Mouse (Mus musculus) cerebellum, adult (tissue): ENCODE measurements around the gene Emc9.

Source experiments
- ATAC-seq: cut with Nextera tagmentation; 2 replicates; pipeline ENCODE4 v1.9.2; 2017; ENCODE audit warnings: mild to moderate bottlenecking, moderate library complexity, mixed read lengths; ENCODE audit not compliant: insufficient number of reproducible peaks, low FRiP score, low TSS enrichment

The Emc9 gene

DNA sequence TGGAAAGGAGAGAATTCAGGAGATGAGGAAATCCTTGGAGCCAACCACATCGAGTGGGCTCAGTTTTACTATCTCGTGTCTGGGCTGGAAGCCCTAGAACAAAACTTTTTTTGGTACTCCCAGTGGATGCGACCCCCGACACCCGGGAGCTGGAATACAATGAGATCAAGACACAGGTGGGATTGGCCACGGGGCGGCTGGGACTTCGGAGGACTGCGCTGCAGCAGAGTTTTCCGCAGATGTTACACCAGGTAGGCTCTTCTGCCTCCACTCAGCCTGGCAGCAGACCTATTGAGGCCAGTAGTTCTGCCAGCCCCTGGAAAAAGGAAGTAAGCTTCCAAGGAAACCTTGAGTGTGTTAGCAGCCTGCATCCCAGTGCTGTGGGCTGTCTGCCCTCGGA is 21.9 kb downstream of the Emc9 start:
- ATAC-seq, result no peak

DNA sequence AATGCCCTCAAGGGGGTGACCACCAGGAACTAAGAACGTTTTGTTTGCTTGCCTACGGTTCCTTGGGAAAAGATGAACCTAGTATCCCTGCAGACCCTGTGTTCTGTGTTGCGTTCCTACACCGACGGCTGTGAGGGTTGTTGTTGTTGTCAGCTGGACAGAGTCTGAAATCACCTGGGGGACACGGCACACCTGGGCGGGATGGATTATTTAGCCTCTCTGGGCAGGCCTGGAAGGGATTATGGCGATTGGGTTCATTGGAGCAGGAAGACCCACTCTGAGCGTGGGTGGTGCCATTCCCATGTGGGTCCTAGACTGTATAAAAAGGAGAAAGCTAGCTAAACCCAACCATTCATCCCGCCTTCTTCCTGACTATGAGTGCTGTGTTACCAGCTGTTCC is 23.2 kb downstream of the Emc9 start:
- ATAC-seq, result no peak

GRCm38 (mm10) chr14:55560202-55561073 is 24.7 kb downstream of the Emc9 start, which contains the start of gene A730061H03Rik:
A730061H03Rik (minus strand) TSS chr14:55560406.
- peak; percentile 90 for ATAC-seq

- peak; percentile 77 for ATAC-seq
Observed at GRCm38 (mm10) chr14:55559799-55560201, 25.3 kb downstream of the Emc9 start, which contains the start of gene Dcaf11. Dcaf11 (plus strand) TSS chr14:55560006.

- ATAC-seq, result no peak
Observed at GRCm38 (mm10) chr14:55558740-55559448, 26.2 kb downstream of the Emc9 start.

GRCm38 (mm10) chr14:55557587-55557986 is 27.5 kb downstream of the Emc9 start:
- ATAC-seq, result no peak

GRCm38 (mm10) chr14:55557003-55557402 is 28.1 kb downstream of the Emc9 start:
- ATAC-seq, result no peak

DNA sequence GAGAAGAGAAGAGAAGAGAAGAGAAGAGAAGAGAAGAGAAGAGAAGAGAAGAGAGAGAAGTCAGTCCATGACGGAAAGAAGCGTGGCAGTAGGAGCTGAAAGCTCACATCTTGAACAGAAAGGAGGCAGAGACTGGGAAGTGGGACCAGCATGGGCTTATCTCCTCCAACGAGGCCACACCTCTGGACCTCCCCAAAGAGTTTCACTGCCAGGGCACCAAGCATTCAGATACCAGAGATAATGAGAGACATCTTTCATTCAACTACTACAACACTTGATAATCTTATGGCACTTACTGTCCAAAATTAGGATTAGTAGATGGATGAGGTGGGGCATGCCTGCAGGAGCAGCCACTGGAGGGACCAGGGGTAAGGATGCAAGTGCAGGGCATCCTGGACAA is 29.3 kb downstream of the Emc9 start:
- no peak for ATAC-seq

DNA sequence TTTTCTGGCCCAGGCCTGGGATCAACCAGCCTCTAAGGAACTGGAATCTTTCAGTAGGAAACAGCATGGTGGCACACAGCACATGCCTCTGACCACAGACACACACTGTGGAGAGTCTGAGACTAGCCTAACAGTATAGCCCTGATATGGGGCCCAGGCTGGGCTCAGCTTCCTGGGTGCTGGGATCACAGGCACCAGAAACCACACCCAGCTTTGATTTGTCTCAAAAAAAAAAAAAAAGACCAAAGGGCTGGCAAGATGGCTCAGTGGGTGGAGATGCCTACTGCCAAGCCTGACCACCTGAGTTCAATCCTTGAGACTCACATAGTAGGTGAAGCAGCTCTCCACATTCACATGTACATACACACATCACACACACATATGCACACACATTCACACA is 30.5 kb downstream of the Emc9 start:
- no peak for ATAC-seq

GRCm38 (mm10) chr14:55551794-55552193 is 33.3 kb downstream of the Emc9 start:
- ATAC-seq, result no peak

- ATAC-seq, result no peak
Observed at GRCm38 (mm10) chr14:55551347-55551746, 33.8 kb downstream of the Emc9 start.

DNA sequence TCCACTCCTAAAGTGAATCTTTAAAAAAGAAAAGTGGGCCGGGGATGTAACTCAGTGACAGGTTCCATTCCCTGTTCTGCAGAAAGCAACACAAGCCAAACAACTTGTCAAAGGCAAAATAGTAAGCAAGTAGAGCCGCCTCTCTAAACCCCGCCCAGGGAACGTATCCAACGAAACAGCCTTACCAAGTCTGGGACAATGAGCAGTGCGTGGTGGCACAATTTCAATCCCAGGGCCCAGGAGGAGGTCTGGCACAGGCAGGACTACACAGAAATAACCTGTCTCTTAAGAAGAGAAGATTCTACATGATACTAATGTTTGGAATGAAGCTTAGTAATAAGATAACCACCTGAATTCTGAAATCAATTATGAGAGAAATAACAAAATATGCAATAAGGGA is 34.9 kb downstream of the Emc9 start:
- ATAC-seq, result no peak

GRCm38 (mm10) chr14:55544334-55544733 is 40.8 kb downstream of the Emc9 start:
- no peak for ATAC-seq

DNA sequence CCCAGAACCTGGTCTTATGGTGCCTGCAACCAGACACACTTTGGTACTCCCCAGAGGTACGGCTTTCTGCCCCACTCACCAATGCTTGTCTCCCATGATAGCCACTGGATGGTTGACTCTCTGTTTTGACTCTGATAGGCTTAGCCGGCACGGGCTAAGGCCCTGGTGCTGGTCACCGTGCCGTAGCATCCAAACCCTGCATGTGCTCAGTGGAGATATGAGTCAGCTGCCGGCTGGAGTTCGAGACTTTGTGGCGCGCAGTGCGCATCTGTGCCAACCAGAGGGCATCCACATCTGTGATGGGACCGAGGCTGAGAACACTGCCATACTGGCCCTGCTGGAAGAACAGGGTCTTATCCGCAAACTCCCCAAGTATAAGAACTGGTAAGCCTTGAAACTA is 42.8 kb downstream of the Emc9 start:
- ATAC-seq, result no peak

DNA sequence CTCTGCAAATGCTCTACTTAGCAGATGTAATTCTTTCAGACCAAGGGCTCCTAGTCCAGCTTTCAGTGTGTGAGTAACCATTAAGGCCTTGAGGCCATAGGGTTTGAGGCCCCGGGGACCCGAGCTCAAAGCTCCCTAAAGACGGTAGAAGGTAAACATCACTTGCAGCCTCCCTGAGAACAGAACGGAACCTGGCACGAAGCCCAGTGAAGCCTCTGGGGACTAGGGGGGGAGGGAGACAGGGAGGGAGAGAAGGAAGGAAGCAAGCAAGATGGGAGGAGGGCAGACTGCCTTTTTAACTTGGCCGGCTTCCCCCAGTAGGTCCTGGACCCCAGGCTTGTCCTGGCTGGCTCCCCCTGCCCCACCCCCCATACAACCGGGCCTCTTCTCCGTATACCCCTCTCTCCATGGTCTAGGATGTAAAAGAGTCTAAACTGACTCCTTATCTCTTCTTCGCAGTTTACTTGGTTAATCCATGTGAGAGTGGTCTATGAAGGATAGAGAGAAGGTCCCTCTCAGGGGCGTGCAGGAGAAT is 44.2 kb downstream of the Emc9 start:
- ATAC-seq, result 0 out of 2 replicates have a peak, but pooled peaks have one; percentile 13

DNA sequence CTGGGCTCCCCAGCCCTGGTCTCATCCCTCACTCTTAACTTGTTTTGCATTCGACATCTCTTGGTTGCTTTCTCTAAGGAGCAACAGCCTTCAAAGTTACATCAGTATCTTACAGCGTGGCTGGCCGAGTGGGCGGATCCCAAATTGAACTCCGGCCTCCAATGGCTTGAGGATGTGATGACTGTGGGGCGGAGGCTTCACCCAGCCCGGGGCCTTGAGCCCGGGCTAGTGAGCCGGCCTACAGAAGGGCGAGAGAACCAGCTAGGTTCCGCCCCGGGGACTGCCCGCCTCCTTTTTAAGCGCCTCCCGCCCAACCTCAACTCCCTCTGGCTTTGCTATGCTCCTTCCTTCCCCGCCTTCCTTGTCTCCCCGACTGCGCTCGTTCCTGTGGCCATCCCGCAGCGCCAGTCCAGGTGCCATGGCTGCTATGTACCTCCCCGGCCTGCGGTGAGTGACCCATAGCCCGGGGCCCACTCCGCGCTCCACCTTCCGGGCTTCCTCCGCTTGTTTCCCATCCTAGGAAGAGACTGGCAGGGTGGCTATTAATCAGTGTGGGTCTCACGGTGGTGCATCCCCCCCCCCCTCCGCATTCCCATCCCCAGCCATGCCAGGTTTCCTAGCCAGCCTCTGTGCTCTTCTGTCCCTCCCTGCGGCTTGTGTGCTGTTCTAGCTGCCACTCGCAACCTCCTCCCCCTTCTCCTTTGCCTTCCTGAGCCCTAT is 44.9 kb downstream of the Emc9 start, which contains the start of gene Pck2:
Gene Pck2, plus strand, starts transcription at position 200 of the 720 bp plus-strand sequence.
- ATAC-seq, result peak; percentile 93

DNA sequence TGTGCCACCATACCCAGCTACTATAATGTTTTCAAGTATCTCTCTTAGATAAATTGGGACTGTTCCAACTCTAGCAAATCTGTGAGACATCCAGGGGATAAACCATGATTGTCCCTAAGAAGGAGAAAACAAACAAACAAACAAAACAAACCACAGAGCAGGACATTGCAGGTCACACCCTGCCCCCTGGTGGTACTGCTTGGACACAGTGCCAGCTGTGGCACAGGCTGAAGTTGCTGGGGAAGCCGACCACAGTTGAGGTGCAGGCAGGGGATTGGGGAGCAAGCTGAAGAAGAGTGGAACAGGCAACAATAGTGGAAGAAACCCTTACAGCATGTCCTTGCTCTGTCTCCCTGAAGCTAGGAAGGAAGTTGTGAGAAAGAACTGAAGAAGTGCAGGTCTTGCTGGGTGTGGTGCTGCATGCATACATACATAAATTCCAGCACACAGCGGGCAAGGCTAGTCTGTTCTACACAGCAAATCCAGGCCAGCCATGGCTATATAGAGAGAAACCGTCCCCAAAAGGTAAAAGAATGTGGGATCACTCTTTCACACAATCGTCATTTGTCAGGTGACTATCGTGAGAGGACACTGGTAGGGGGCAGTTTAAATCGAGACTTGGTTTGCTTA is 48.9 kb downstream of the Emc9 start:
- ATAC-seq, result no peak
